Mouse (Mus musculus): ENCODE results near the gene Hist1h4n. TPM values are rescaled to one million over a fixed set of nuclear protein-coding genes. Genes with fewer than 3 reads are reported as not detected.
"Not testable (repeated sequence)": the region's sequence is repeated elsewhere in the genome, so short reads cannot be mapped to it uniquely, and the experiment has no call there.

Hist1h4n gene
- polyA plus RNA-seq (2015; fragmentation: Nextera tagmentation; extraction: Ambion mirVana), result 7.0 and 7.5 TPM in 2 replicates

DNA sequence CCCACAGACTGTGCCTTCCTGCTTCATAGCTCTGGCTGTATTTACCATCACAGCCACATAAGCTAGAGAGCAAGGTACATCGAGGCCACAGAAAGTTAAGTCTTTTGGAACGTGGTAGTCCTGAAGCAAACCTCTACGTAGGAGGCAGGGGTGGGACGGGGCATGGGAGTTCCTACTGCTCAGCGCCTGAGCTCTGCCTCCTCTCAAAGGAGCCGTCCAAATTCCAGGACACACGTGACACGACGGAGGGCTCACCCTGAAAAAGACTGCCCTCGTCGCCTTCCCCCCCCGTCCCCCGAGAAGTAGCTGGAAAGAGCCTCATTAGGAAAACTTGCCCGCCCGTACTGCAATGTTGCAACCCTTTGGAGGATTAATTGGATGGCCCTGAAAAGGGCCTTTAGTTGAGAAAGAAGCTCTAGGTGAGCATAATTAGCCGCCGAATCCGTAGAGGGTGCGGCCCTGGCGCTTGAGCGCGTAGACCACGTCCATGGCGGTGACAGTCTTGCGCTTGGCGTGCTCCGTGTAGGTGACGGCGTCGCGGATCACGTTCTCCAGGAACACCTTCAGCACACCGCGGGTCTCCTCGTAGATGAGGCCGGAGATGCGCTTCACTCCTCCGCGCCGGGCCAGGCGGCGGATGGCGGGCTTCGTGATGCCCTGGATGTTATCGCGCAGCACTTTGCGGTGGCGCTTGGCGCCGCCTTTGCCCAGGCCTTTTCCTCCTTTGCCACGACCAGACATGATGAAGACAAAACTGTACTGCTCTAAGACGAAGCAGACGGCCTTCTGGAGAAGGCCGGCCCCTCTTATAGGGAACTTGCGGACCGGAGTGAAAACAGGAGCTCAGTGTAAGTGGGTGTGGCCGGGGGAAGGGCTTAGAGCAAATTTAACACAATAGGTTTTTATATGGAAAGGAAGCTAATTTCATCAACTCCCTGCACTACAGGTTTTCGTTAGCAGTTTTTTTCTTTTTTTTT is at the start of gene Hist1h4n:
Gene Hist1h4n (minus strand): TSS at position 779 of the 977 bp plus-strand sequence.
- H3K9ac ChIP-seq; H3K9me3 ChIP-seq; H3K4me1 ChIP-seq (replicated peaks); H3K36me3 ChIP-seq; H3K27me3 ChIP-seq: not testable (repeated sequence)
- Histone ChIP-seq H3K27ac (replicated peaks) (0 out of 2 replicates have a peak within 1 kb of the TSS, but pooled peaks have one; percentile 62), H3K4me2 (peak within 1 kb of the TSS; percentile 48), H3K4me3 (peak within 1 kb of the TSS; percentile 23)
- under 1% methylated on average over 27 of the region's 58 CpGs for WGBS
- ATAC-seq (ENCODE audit: low read depth), result peak; percentile 80

DNA sequence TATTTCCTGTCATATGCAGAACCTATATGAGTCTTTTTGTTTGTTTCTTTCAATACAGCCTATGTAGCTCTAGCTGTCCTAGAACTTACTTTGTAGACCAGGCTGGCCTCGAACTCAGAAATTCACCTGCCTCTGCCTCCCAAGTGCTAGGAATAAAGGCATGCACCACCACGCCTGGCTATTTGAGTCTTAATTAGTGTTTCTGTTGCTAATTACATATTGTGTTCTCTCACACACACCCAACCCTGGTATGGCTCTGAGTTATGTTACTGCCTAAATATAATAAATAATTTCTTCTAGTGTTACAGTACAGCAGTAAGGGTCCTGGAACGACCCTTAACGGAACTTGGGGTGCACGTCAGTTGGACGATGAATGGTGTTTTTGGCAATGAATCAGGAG is 48.7 kb upstream of the Hist1h4n start:
- Histone ChIP-seq H3K4me2 (no peak overlapping the region), H3K9ac (no peak overlapping the region), H3K4me3 (no peak overlapping the region), H3K27me3 (peaks cover 8% of the 10 kb centered on the region; the same call in 1 of the 2 replicates), H3K27ac (replicated peaks) (no peak overlapping the region), H3K4me1 (replicated peaks) (no peaks in the 10 kb centered on the region), H3K36me3 (no peaks in the 10 kb centered on the region), H3K9me3 (no peaks in the 10 kb centered on the region)
- no peak for ATAC-seq (ENCODE audit: low read depth)
- WGBS, result 80% methylated on average over 6 of the region's 6 CpGs

GRCm38 (mm10) chr13:21865503-21865902 is 33.5 kb upstream of the Hist1h4n start:
- H3K36me3 ChIP-seq; H3K4me3 ChIP-seq; H3K27ac ChIP-seq (replicated peaks); H3K9me3 ChIP-seq; H3K4me1 ChIP-seq (replicated peaks); ATAC-seq (ENCODE audit: low read depth); H3K27me3 ChIP-seq; H3K9ac ChIP-seq; H3K4me2 ChIP-seq: not testable (repeated sequence)
- WGBS, result 80% methylated on average over 3 of the region's 3 CpGs

- 10% methylated on average over 5 of the region's 5 CpGs for WGBS
- no peak overlapping the region for H3K4me2 ChIP-seq
- H3K36me3 ChIP-seq, result no peaks in the 10 kb centered on the region
- no peak for ATAC-seq (ENCODE audit: low read depth)
- no peak overlapping the region for H3K9ac ChIP-seq
- H3K27ac ChIP-seq (replicated peaks), result no peak overlapping the region
- H3K4me1 ChIP-seq (replicated peaks), result no peaks in the 10 kb centered on the region
- peaks cover 5% of the 10 kb centered on the region for H3K27me3 ChIP-seq
- no peak overlapping the region for H3K4me3 ChIP-seq
- H3K9me3 ChIP-seq, result no peaks in the 10 kb centered on the region
Measured at GRCm38 (mm10) chr13:21861608-21862007, 29.6 kb upstream of the Hist1h4n start.

- Histone ChIP-seq H3K4me2 (peak overlapping the region; percentile 51), H3K9ac (peak overlapping the region; percentile 58), H3K4me3 (peak overlapping the region; percentile 43), H3K36me3 (no peaks in the 10 kb centered on the region), H3K27me3 (peaks cover 8% of the 10 kb centered on the region; the same call in 1 of the 2 replicates), H3K4me1 (replicated peaks) (no peaks in the 10 kb centered on the region), H3K9me3 (no peaks in the 10 kb centered on the region), H3K27ac (replicated peaks) (no peak overlapping the region)
- 2% methylated on average over 15 of the region's 15 CpGs for WGBS
- no peak for ATAC-seq (ENCODE audit: low read depth)
Measured at GRCm38 (mm10) chr13:21855698-21856162, 23.7 kb upstream of the Hist1h4n start.

GRCm38 (mm10) chr13:21855146-21855545 is 23.1 kb upstream of the Hist1h4n start:
- H3K4me2 ChIP-seq, result peak overlapping the region; percentile 51
- peak; percentile 32; the same call in 1 of the 2 replicates for ATAC-seq (ENCODE audit: low read depth)
- no peak overlapping the region for H3K9ac ChIP-seq
- WGBS, result 2% methylated on average over 11 of the region's 11 CpGs
- H3K9me3 ChIP-seq, result no peaks in the 10 kb centered on the region
- H3K4me3 ChIP-seq, result peak overlapping the region; percentile 43
- peaks cover 8% of the 10 kb centered on the region; the same call in 1 of the 2 replicates for H3K27me3 ChIP-seq
- H3K36me3 ChIP-seq, result no peaks in the 10 kb centered on the region
- no peaks in the 10 kb centered on the region for H3K4me1 ChIP-seq (replicated peaks)
- no peak overlapping the region for H3K27ac ChIP-seq (replicated peaks)

DNA sequence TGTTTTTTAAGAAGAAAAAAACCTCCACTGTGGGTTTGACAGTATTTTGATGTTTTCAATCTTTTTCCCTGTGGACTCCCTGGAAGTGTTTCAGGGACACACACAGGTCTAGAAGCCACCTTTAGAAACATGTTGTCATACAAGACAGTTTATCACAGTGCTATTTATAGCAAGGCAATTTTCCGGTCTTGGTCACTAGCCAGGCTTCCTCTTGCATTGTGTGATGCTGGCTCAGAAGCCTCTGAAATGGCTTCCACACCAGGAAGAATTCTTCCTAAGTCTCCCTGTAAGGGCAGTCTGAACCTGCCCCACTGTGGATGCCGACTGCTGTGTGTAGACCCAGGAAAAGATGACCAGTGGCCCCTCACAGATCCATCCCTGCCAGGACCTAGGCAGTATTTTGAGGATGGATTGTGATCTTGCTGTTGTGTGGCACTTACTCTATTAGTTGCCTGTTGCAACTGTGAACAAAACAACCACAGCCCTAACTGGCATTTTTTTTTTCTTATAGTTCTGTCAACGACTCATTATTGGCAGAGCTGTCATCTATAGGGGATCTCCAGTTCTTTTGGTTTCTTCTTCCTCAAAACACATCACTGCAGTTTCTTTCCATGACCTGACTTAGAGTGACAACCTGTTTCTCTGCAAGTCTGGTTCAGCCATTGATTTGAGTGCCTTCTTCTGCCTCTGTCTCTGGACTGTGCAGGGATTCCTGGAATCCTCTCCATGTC is 20.4 kb upstream of the Hist1h4n start:
- Histone ChIP-seq H3K4me3 (no peak overlapping the region), H3K4me2 (no peak overlapping the region), H3K9me3 (no peaks in the 10 kb centered on the region), H3K27me3 (peaks cover 8% of the 10 kb centered on the region; the same call in 1 of the 2 replicates), H3K9ac (no peak overlapping the region), H3K36me3 (no peaks in the 10 kb centered on the region), H3K27ac (replicated peaks) (no peak overlapping the region), H3K4me1 (replicated peaks) (no peaks in the 10 kb centered on the region)
- WGBS, result 70% methylated on average over 3 of the region's 3 CpGs
- no peak for ATAC-seq (ENCODE audit: low read depth)

GRCm38 (mm10) chr13:21850696-21851095 is 18.7 kb upstream of the Hist1h4n start:
- 34% methylated on average over 1 of the region's 1 CpGs for WGBS
- not testable (repeated sequence) for H3K9ac ChIP-seq; H3K4me2 ChIP-seq; ATAC-seq (ENCODE audit: low read depth); H3K27ac ChIP-seq (replicated peaks); H3K27me3 ChIP-seq; H3K36me3 ChIP-seq; H3K9me3 ChIP-seq; H3K4me3 ChIP-seq; H3K4me1 ChIP-seq (replicated peaks)

- Histone ChIP-seq H3K9me3 (no peaks in the 10 kb centered on the region), H3K27ac (replicated peaks) (no peak overlapping the region), H3K4me3 (no peak overlapping the region), H3K4me1 (replicated peaks) (no peaks in the 10 kb centered on the region), H3K27me3 (peaks cover 3% of the 10 kb centered on the region; the same call in 1 of the 2 replicates), H3K4me2 (no peak overlapping the region), H3K9ac (no peak overlapping the region), H3K36me3 (no peaks in the 10 kb centered on the region)
- no peak for ATAC-seq (ENCODE audit: low read depth)
- 19% methylated on average over 8 of the region's 8 CpGs for WGBS
Measured at GRCm38 (mm10) chr13:21847883-21848282, 15.9 kb upstream of the Hist1h4n start.

GRCm38 (mm10) chr13:21846356-21846755 is 14.4 kb upstream of the Hist1h4n start:
- H3K36me3 ChIP-seq; H3K27ac ChIP-seq (replicated peaks); H3K9me3 ChIP-seq; H3K4me1 ChIP-seq (replicated peaks); ATAC-seq (ENCODE audit: low read depth); H3K4me3 ChIP-seq; H3K27me3 ChIP-seq; H3K4me2 ChIP-seq; H3K9ac ChIP-seq: not testable (repeated sequence)

- peak; percentile 66; the same call in 1 of the 2 replicates for ATAC-seq (ENCODE audit: low read depth)
- not testable (repeated sequence) for H3K4me1 ChIP-seq (replicated peaks); H3K4me2 ChIP-seq; H3K9ac ChIP-seq; H3K27me3 ChIP-seq; H3K4me3 ChIP-seq; H3K27ac ChIP-seq (replicated peaks); H3K9me3 ChIP-seq; H3K36me3 ChIP-seq
- WGBS, result no CpG with 5 or more reads among the region's 4 CpGs
Measured at GRCm38 (mm10) chr13:21840508-21840907, 8.5 kb upstream of the Hist1h4n start.

DNA sequence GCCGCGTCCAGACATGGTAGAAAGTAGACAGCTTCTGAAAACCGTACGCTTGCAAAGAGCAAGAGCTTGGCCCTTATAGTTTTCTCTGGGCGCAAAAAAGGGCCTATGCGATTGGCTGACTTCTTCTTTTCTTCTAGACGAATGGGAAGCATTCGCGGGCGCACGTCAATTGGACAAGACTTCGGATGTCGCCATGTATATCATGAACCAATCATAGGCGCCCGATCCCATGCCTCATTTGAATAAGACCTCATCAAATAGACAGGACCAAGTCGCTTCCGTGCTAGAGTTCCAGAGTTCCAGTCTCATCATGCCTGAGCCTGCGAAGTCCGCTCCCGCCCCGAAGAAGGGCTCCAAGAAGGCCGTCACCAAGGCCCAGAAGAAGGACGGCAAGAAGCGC is 1.5 kb upstream of the Hist1h4n start, which contains the start of the genes Hist1h2ap and Hist1h2br:
Gene Hist1h2ap (minus strand): TSS at position 47 of the 400 bp plus-strand sequence.
Gene Hist1h2br (plus strand): TSS at position 283 of the 400 bp plus-strand sequence.
- H3K27me3 ChIP-seq; H3K4me3 ChIP-seq; H3K4me1 ChIP-seq (replicated peaks); H3K9me3 ChIP-seq; H3K4me2 ChIP-seq; H3K27ac ChIP-seq (replicated peaks); H3K9ac ChIP-seq; H3K36me3 ChIP-seq: not testable (repeated sequence)
- ATAC-seq (ENCODE audit: low read depth), result peak; percentile 97
- WGBS, result no CpG with 5 or more reads among the region's 24 CpGs
